Mouse (Mus musculus): ENCODE measurements around the gene Them7. TPM values are rescaled to one million over a fixed set of nuclear protein-coding genes. Genes with fewer than 3 reads are reported as not detected.

The Them7 gene
- 0.29 and 0.58 TPM in 2 replicates for polyA plus RNA-seq (2016; fragmentation: Nextera tagmentation; extraction: Ambion mirVana)

DNA sequence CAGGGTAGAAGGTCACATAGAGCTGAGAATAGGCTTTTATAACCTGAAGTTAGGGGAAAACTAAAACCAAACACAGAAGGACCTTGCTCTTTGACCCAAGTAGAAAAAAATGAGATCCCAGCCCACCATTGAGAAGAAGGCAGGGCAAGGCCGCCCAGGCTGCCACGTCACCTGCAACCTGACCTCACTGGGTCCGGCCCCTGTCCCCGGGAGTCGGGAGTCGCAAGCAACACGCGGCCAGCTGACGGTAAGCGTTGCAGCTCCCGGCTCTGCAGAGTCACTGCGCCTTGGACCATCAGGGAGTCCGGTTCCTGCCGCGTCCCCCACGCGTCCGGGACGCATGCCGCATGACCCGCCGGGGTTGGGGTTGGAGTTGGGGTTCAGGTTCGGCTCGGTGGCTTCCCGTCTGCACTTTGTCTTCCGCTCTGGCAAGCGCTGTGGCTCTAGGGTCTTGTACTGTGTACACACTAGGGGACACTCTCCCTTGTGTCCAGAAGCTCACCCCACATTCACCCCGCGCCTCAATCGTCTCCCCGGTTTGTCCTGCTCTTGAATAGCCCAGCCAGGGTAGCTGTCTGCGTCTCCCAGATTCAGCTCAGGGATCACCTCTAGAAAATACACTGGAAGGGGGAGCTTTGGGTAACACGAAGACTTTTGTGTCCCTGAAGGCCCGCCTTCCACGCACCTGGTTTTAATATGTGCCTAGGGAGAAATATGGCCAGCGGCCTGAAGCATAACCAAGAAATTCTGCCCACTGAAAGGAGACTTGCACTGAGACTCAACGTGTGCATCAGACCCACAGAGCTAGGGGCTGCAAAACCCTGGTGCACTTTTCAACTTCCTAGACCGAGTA is at the start of gene Them7:
TSS of gene Them7 (plus strand) at position 187 of the 853 bp plus-strand sequence.
- Histone ChIP-seq H3K4me3 (peak within 1 kb of the TSS; percentile 26), H3K27ac (no peak within 1 kb of the TSS), H3K36me3 (no peaks in the 10 kb centered on the region), H3K4me2 (replicated peaks) (peak within 1 kb of the TSS; percentile 63), H3K9me3 (no peaks in the 10 kb centered on the region), H3K4me1 (0 out of 2 replicates have a peak, but pooled peaks cover 10% of the 10 kb centered on the region), H3K9ac (no peak within 1 kb of the TSS), H3K27me3 (replicated peaks) (peaks cover 26% of the 10 kb centered on the region)
- WGBS = 4% methylated on average over 38 of the region's 38 CpGs
- peak; percentile 37; the same call in 1 of the 2 replicates for ATAC-seq (ENCODE audit: low FRiP score, low read depth)

DNA sequence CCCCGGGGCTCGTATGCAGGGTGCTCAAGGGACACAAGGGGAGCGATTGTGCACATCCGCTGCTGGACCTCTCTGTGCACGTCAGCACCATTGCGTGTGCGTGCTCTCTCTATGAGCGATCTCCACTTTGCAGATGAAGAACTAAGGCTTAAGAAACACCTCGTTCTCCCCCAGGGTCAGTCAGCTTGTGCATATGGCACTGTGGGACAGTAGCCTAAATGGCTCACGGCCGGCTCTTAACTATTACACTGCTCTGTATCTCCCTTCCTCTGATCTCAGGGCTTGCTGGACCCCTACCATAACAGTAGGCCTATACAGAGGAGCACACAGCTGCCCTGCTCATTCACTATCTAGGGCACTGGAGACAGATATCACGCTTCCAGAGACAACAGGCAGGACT is 45.2 kb upstream of the Them7 start:
- H3K27ac ChIP-seq = no peak overlapping the region
- H3K4me1 ChIP-seq = no peaks in the 10 kb centered on the region
- H3K9me3 ChIP-seq = peaks cover 12% of the 10 kb centered on the region; the same call in 1 of the 2 replicates
- WGBS = 83% methylated on average over 12 of the region's 12 CpGs
- H3K4me2 ChIP-seq (replicated peaks) = no peak overlapping the region
- no peak overlapping the region for H3K4me3 ChIP-seq
- ATAC-seq (ENCODE audit: low FRiP score, low read depth) = no peak
- H3K27me3 ChIP-seq (replicated peaks) = no peaks in the 10 kb centered on the region
- no peak overlapping the region for H3K9ac ChIP-seq
- no peaks in the 10 kb centered on the region for H3K36me3 ChIP-seq

GRCm38 (mm10) chr2:105182501-105182900 is 41.6 kb upstream of the Them7 start:
- H3K27me3 ChIP-seq (replicated peaks) = no peaks in the 10 kb centered on the region
- no peak for ATAC-seq (ENCODE audit: low FRiP score, low read depth)
- H3K9me3 ChIP-seq = peaks cover 6% of the 10 kb centered on the region; the same call in 1 of the 2 replicates
- H3K4me3 ChIP-seq = no peak overlapping the region
- no peak overlapping the region for H3K4me2 ChIP-seq (replicated peaks)
- no peaks in the 10 kb centered on the region for H3K4me1 ChIP-seq
- 28% methylated on average over 6 of the region's 6 CpGs for WGBS
- H3K9ac ChIP-seq = no peak overlapping the region
- no peak overlapping the region for H3K27ac ChIP-seq
- no peaks in the 10 kb centered on the region for H3K36me3 ChIP-seq

DNA sequence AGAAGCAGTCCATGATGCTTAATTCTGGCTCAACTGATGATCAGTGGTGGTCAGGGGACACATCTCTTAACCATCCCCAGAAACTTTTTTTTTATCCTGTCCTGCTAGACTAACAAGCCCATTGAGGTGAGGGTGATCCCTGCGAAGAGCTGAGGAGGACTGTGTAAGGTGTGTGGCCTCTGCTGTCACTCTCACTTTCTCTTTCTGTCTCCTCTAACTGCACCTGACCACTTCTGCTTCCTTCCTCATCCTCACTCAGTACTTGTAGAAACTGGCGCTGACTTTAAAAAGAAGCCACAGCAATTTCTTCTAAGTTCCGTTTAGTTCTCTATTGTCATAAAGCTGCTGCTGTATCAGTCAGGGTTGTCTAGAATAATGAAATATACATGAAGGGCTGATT is 39.0 kb upstream of the Them7 start:
- Histone ChIP-seq H3K9me3 (peaks cover 4% of the 10 kb centered on the region; the same call in 1 of the 2 replicates), H3K27ac (no peak overlapping the region), H3K4me1 (no peaks in the 10 kb centered on the region), H3K4me2 (replicated peaks) (no peak overlapping the region), H3K9ac (no peak overlapping the region), H3K27me3 (replicated peaks) (no peaks in the 10 kb centered on the region), H3K36me3 (no peaks in the 10 kb centered on the region), H3K4me3 (no peak overlapping the region)
- no peak for ATAC-seq (ENCODE audit: low FRiP score, low read depth)
- 85% methylated on average over 3 of the region's 3 CpGs for WGBS

- ATAC-seq (ENCODE audit: low FRiP score, low read depth) = no peak
- H3K9me3 ChIP-seq = no peaks in the 10 kb centered on the region
- H3K4me3 ChIP-seq = no peak overlapping the region
- H3K4me2 ChIP-seq (replicated peaks) = no peak overlapping the region
- no peaks in the 10 kb centered on the region for H3K36me3 ChIP-seq
- H3K4me1 ChIP-seq = no peaks in the 10 kb centered on the region
- no peaks in the 10 kb centered on the region for H3K27me3 ChIP-seq (replicated peaks)
- WGBS = 77% methylated on average over 13 of the region's 13 CpGs
- H3K9ac ChIP-seq = no peak overlapping the region
- H3K27ac ChIP-seq = no peak overlapping the region
Measured at GRCm38 (mm10) chr2:105185768-105186529, 38.2 kb upstream of the Them7 start.

DNA sequence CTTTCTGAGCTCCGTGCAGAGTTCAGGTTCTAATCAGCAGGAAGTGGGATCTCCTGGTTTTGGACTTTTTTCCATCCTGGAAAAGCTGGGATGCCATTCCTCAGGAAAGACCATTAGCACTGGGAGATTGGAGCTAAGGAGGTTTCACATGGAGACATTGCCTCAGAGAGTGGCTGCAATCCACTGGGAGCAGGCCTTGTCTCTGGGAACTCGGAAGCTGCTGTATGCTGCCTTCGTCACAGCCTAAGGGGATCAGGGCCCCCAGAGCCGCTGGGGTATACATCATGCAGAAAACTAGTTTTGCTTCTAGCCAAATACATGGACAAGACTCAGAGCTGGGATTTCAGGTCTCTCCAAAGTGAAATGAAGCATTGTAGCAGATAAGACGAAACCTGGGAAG is 37.5 kb upstream of the Them7 start:
- H3K9ac ChIP-seq = no peak overlapping the region
- WGBS = 79% methylated on average over 5 of the region's 5 CpGs
- no peak overlapping the region for H3K4me3 ChIP-seq
- no peak overlapping the region for H3K27ac ChIP-seq
- no peaks in the 10 kb centered on the region for H3K9me3 ChIP-seq
- no peak for ATAC-seq (ENCODE audit: low FRiP score, low read depth)
- H3K4me2 ChIP-seq (replicated peaks) = no peak overlapping the region
- no peaks in the 10 kb centered on the region for H3K4me1 ChIP-seq
- H3K36me3 ChIP-seq = no peaks in the 10 kb centered on the region
- H3K27me3 ChIP-seq (replicated peaks) = no peaks in the 10 kb centered on the region

- WGBS = 82% methylated on average over 10 of the region's 10 CpGs
- no peaks in the 10 kb centered on the region for H3K27me3 ChIP-seq (replicated peaks)
- H3K9me3 ChIP-seq = no peaks in the 10 kb centered on the region
- H3K9ac ChIP-seq = no peak overlapping the region
- no peak overlapping the region for H3K4me2 ChIP-seq (replicated peaks)
- H3K4me1 ChIP-seq = no peaks in the 10 kb centered on the region
- ATAC-seq (ENCODE audit: low FRiP score, low read depth) = no peak
- no peaks in the 10 kb centered on the region for H3K36me3 ChIP-seq
- H3K4me3 ChIP-seq = no peak overlapping the region
- no peak overlapping the region for H3K27ac ChIP-seq
Measured at GRCm38 (mm10) chr2:105188182-105188581, 35.9 kb upstream of the Them7 start.

DNA sequence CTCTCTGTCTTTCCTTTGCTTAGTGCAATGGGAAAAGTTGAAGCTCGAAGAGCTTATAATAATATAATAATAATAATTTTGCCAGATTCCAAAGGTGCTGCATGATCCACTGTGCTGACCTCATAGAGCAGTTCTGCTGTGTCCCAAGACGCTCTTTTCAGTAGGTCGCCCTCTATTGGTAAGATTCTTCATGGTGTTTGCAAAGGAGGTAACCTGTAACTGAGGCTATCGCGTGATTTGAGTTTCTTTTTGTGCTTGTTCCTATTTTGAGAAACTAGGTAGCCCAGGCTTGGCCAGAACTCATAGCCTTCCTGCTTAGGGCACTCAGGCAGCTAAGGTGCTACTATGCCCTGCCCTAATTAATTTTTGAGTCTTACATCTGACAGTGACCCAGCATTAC is 34.8 kb upstream of the Them7 start:
- no peak for ATAC-seq (ENCODE audit: low FRiP score, low read depth)
- no peak overlapping the region for H3K4me3 ChIP-seq
- H3K36me3 ChIP-seq = no peaks in the 10 kb centered on the region
- H3K9me3 ChIP-seq = no peaks in the 10 kb centered on the region
- no peak overlapping the region for H3K27ac ChIP-seq
- no peaks in the 10 kb centered on the region for H3K4me1 ChIP-seq
- H3K27me3 ChIP-seq (replicated peaks) = no peaks in the 10 kb centered on the region
- H3K9ac ChIP-seq = no peak overlapping the region
- no peak overlapping the region for H3K4me2 ChIP-seq (replicated peaks)
- 37% methylated on average over 5 of the region's 5 CpGs for WGBS

DNA sequence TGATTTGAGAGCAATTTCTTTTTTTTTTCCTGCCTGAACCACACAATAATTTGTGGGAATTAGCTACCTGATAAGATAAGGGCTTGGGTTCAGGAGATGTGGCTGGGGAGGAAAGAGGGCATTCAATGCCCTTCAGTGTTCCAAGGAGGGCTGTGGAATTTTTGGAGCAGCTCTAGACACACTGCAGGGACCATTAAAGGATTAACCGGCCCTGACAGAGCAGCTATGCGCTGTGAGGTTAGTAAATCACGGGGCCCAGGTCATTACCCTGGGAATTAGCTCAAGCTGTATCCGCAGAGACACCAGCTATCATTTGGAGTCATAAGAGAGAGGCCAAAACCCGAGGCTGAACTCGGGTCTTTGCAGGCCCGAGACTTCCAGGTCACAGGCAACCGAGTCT is 24.0 kb upstream of the Them7 start:
- no peak for ATAC-seq (ENCODE audit: low FRiP score, low read depth)
- WGBS = 27% methylated on average over 8 of the region's 8 CpGs
- H3K4me3 ChIP-seq = no peak overlapping the region

GRCm38 (mm10) chr2:105206563-105207174 is 17.5 kb upstream of the Them7 start:
- no peak overlapping the region for H3K9ac ChIP-seq
- no peaks in the 10 kb centered on the region for H3K9me3 ChIP-seq
- ATAC-seq (ENCODE audit: low FRiP score, low read depth) = no peak
- no peaks in the 10 kb centered on the region for H3K36me3 ChIP-seq
- H3K4me2 ChIP-seq (replicated peaks) = no peak overlapping the region
- no peaks in the 10 kb centered on the region for H3K27me3 ChIP-seq (replicated peaks)
- no peaks in the 10 kb centered on the region for H3K4me1 ChIP-seq
- WGBS = 68% methylated on average over 9 of the region's 9 CpGs
- H3K27ac ChIP-seq = no peak overlapping the region
- no peak overlapping the region for H3K4me3 ChIP-seq

More for the DNA sequence above, 24.0 kb upstream of the Them7 start:
- Histone ChIP-seq H3K9ac (no peak overlapping the region), H3K4me2 (replicated peaks) (no peak overlapping the region), H3K9me3 (no peaks in the 10 kb centered on the region), H3K36me3 (no peaks in the 10 kb centered on the region), H3K27ac (no peak overlapping the region), H3K27me3 (replicated peaks) (no peaks in the 10 kb centered on the region), H3K4me1 (no peaks in the 10 kb centered on the region)

DNA sequence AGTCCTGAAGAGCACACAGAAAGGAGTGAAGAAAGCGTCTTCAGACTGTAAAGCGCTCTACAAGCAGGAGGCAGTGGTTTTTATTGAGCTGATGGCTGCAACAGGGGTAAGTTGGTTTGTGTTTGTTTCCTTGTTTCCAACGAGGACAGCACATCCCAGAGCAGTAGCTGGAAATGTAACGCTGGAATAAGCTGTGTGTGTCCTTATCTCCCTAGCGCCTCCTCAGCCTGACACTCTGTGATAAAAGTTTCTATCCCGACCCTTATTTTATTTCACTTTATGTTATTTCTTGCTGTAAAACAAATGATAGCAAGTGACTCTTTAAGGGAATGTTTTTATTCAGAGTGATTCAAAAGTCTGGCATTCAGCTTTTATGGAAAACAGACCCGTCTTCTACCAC is 11.3 kb upstream of the Them7 start:
- no peaks in the 10 kb centered on the region for H3K4me1 ChIP-seq
- no peak overlapping the region for H3K4me2 ChIP-seq (replicated peaks)
- no peaks in the 10 kb centered on the region for H3K9me3 ChIP-seq
- H3K9ac ChIP-seq = no peak overlapping the region
- H3K4me3 ChIP-seq = no peak overlapping the region
- WGBS = 84% methylated on average over 7 of the region's 7 CpGs
- peaks cover 3% of the 10 kb centered on the region; the same call in 1 of the 2 replicates for H3K27me3 ChIP-seq (replicated peaks)
- H3K36me3 ChIP-seq = no peaks in the 10 kb centered on the region
- no peak overlapping the region for H3K27ac ChIP-seq
- no peak for ATAC-seq (ENCODE audit: low FRiP score, low read depth)

GRCm38 (mm10) chr2:105215914-105216313 is 8.2 kb upstream of the Them7 start:
- WGBS = 43% methylated on average over 8 of the region's 8 CpGs
- H3K27me3 ChIP-seq (replicated peaks) = peaks cover 3% of the 10 kb centered on the region; the same call in 1 of the 2 replicates
- no peak overlapping the region for H3K4me3 ChIP-seq
- no peaks in the 10 kb centered on the region for H3K9me3 ChIP-seq
- H3K36me3 ChIP-seq = no peaks in the 10 kb centered on the region
- H3K4me1 ChIP-seq = no peaks in the 10 kb centered on the region
- H3K9ac ChIP-seq = no peak overlapping the region
- no peak overlapping the region for H3K4me2 ChIP-seq (replicated peaks)
- ATAC-seq (ENCODE audit: low FRiP score, low read depth) = no peak
- H3K27ac ChIP-seq = no peak overlapping the region
